Mouse (Mus musculus) lung, adult 10 weeks (tissue): ENCODE measurements around the gene 4933409G03Rik. TPM values are rescaled to one million over a fixed set of nuclear protein-coding genes. Genes with fewer than 3 reads are reported as not detected.

Experiments
- polyA plus RNA-seq: library from polyadenylated mRNA; stranded (reverse); fragments of 350-450 nt; fragmentation: Illumina TruSeq; extraction: RNeasy Lipid Tissue Mini Kit (QIAGEN cat#74804); gene quantifications from one replicate; pipeline ENCODE4 v1.2.3, GENCODE M21; 2014; ENCODE audit warnings: low read depth, low replicate concordance; ENCODE audit not compliant: insufficient read depth

The 4933409G03Rik gene
- polyA plus RNA-seq: not detected

GRCm38 (mm10) chr2:68582113-68582512 is at the start of gene 4933409G03Rik:
Gene 4933409G03Rik (plus strand): TSS chr2:68582413.

GRCm38 (mm10) chr2:68656186-68656585 is 74.0 kb downstream of the 4933409G03Rik start, which contains the start of gene 4932414N04Rik:
Gene 4932414N04Rik (plus strand): TSS chr2:68656486.

Other genes starting within 250 kb of the 4933409G03Rik start
- 5.7 TPM for gene Stk39, start 110.1 kb upstream of the 4933409G03Rik start, polyA plus RNA-seq
- not detected for gene 4932414N04Rik, start 74.1 kb downstream of the 4933409G03Rik start, polyA plus RNA-seq